Mouse (Mus musculus) urinary bladder, postnatal 0 days (tissue): ENCODE measurements around the gene C2. TPM values are rescaled to one million over a fixed set of nuclear protein-coding genes. Genes with fewer than 3 reads are reported as not detected.

Experiments used
- microRNA-seq: library from miRNA; unstranded; fragments of <30 nt; microRNA quantifications from one replicate; pipeline ENCODE4, GENCODE M21; 2016
- polyA plus RNA-seq: library from polyadenylated mRNA; unstranded; fragments of >200 nt; fragmentation: Nextera tagmentation; extraction: Ambion mirVana; gene quantifications from 2 replicates; pipeline ENCODE4 v1.2.1, GENCODE M21; 2015

Gene C2
- polyA plus RNA-seq = 8.9 and 9.3 TPM in 2 replicates

GRCm38 (mm10) chr17:34898160-34898586, at the start of gene C2, which contains the start of gene Ehmt2:
Gene C2, minus strand, starts transcription at chr17:34898265.
Gene Ehmt2, plus strand, starts transcription at chr17:34898469.

GRCm38 (mm10) chr17:34931061-34931734, 33.1 kb upstream of the C2 start, which contains the start of gene Neu1:
Gene Neu1, plus strand, starts transcription at chr17:34931253.

GRCm38 (mm10) chr17:34913930-34914665, 16.0 kb upstream of the C2 start, which contains the start of gene Slc44a4:
Gene Slc44a4, plus strand, starts transcription at chr17:34914466.

GRCm38 (mm10) chr17:34881683-34882310, 16.3 kb downstream of the C2 start, which contains the start of gene Gm20547:
Gene Gm20547, minus strand, starts transcription at chr17:34882042.

GRCm38 (mm10) chr17:34879336-34879879, 18.7 kb downstream of the C2 start, which contains the start of gene Zbtb12:
Gene Zbtb12, plus strand, starts transcription at chr17:34879483.

GRCm38 (mm10) chr17:34862416-34863081, 35.5 kb downstream of the C2 start, which contains the start of gene Cfb:
Gene Cfb, minus strand, starts transcription at chr17:34862518.

GRCm38 (mm10) chr17:34849722-34850516, 48.1 kb downstream of the C2 start, which contains the start of the genes Skiv2l and Nelfe:
Gene Skiv2l, minus strand, starts transcription at chr17:34850210.
Gene Nelfe, plus strand, starts transcription at chr17:34850391.

GRCm38 (mm10) chr17:34836856-34837221, 61.2 kb downstream of the C2 start, which contains the start of the genes Stk19 and Dxo:
Gene Stk19, minus strand, starts transcription at chr17:34836945.
Gene Dxo, plus strand, starts transcription at chr17:34837019.

Small RNA genes within 50 kb of the gene (microRNA-seq; reads per million reads assigned to microRNA genes)
- gene Mir6970 = not detected
- gene Mir6971 = 2.2 reads per million
- not detected for gene Mir6972

Other genes starting within 250 kb of the C2 start
- 5.9 and 6.1 TPM in 2 replicates for gene Tnxb, start 227.7 kb downstream of the C2 start, polyA plus RNA-seq
- gene C4b, start 154.4 kb downstream of the C2 start, polyA plus RNA-seq = 6.9 and 10.8 TPM in 2 replicates
- not detected in 2 replicates for gene Cyp21a1, start 93.7 kb downstream of the C2 start, polyA plus RNA-seq
- 22.1 and 24.9 TPM in 2 replicates for gene Stk19, start 61.3 kb downstream of the C2 start, polyA plus RNA-seq
- 25.1 and 25.6 TPM in 2 replicates for gene Dxo, start 61.2 kb downstream of the C2 start, polyA plus RNA-seq
- gene Skiv2l, start 48.1 kb downstream of the C2 start, polyA plus RNA-seq = 25.2 and 29.7 TPM in 2 replicates
- 50.7 and 59.0 TPM in 2 replicates for gene Nelfe, start 47.9 kb downstream of the C2 start, polyA plus RNA-seq
- 15.6 and 19.3 TPM in 2 replicates for gene Cfb, start 35.7 kb downstream of the C2 start, polyA plus RNA-seq
- 0.53 and 0.86 TPM in 2 replicates for gene Zbtb12, start 18.8 kb downstream of the C2 start, polyA plus RNA-seq
- not detected in 2 replicates for gene Gm20547, start 16.2 kb downstream of the C2 start, polyA plus RNA-seq
- 25.2 and 27.2 TPM in 2 replicates for gene Ehmt2, start 204 bp upstream of the C2 start, polyA plus RNA-seq
- gene Slc44a4, start 16.2 kb upstream of the C2 start, polyA plus RNA-seq = 2.6 and 3.3 TPM in 2 replicates
- gene Neu1, start 33.0 kb upstream of the C2 start, polyA plus RNA-seq = 23.2 and 28.5 TPM in 2 replicates
- gene Hspa1b, start 61.0 kb upstream of the C2 start, polyA plus RNA-seq = 4.5 and 5.2 TPM in 2 replicates
- gene Gm20481, start 71.6 kb upstream of the C2 start, polyA plus RNA-seq = not detected in 2 replicates
- 36.7 and 39.4 TPM in 2 replicates for gene Hspa1a, start 73.9 kb upstream of the C2 start, polyA plus RNA-seq
- 0.16 and 0.25 TPM in 2 replicates for gene Hspa1l, start 74.4 kb upstream of the C2 start, polyA plus RNA-seq
- gene Lsm2, start 83.6 kb upstream of the C2 start, polyA plus RNA-seq = 82.1 and 83.5 TPM in 2 replicates
- 42.0 and 44.7 TPM in 2 replicates for gene Vars, start 102.7 kb upstream of the C2 start, polyA plus RNA-seq
- 0.19 and 0.24 TPM in 2 replicates for gene Vwa7, start 118.3 kb upstream of the C2 start, polyA plus RNA-seq
- 1.3 and 1.7 TPM in 2 replicates for gene Sapcd1, start 129.8 kb upstream of the C2 start, polyA plus RNA-seq
- gene Msh5, start 148.5 kb upstream of the C2 start, polyA plus RNA-seq = 0.88 and 1.3 TPM in 2 replicates
- gene Clic1, start 151.7 kb upstream of the C2 start, polyA plus RNA-seq = 240 and 276 TPM in 2 replicates
- gene Ddah2, start 160.8 kb upstream of the C2 start, polyA plus RNA-seq = 118 and 126 TPM in 2 replicates
- gene Ly6g6c, start 167.1 kb upstream of the C2 start, polyA plus RNA-seq = 0.45 and 0.58 TPM in 2 replicates
- 0.42 and 1.7 TPM in 2 replicates for gene Mpig6b, start 167.9 kb upstream of the C2 start, polyA plus RNA-seq
- gene Ly6g6e, start 178.6 kb upstream of the C2 start, polyA plus RNA-seq = 8.2 and 8.3 TPM in 2 replicates
- gene Ly6g6d, start 179.8 kb upstream of the C2 start, polyA plus RNA-seq = 1.6 and 2.2 TPM in 2 replicates
- gene Ly6g6f, start 187.3 kb upstream of the C2 start, polyA plus RNA-seq = 0.18 TPM in 1 of 2 replicates, not detected in the other
- gene Abhd16a, start 191.0 kb upstream of the C2 start, polyA plus RNA-seq = 93.1 and 93.2 TPM in 2 replicates
- gene Ly6g5c, start 210.0 kb upstream of the C2 start, polyA plus RNA-seq = not detected in 2 replicates
- gene Ly6g5b, start 217.2 kb upstream of the C2 start, polyA plus RNA-seq = 0.22 and 0.35 TPM in 2 replicates
- gene Gpank1, start 223.2 kb upstream of the C2 start, polyA plus RNA-seq = 9.5 and 11.9 TPM in 2 replicates
- gene Csnk2b, start 223.8 kb upstream of the C2 start, polyA plus RNA-seq = 189 and 201 TPM in 2 replicates
- gene D17H6S53E, start 228.1 kb upstream of the C2 start, polyA plus RNA-seq = 9.9 and 10.8 TPM in 2 replicates
- gene Apom, start 233.8 kb upstream of the C2 start, polyA plus RNA-seq = 0.95 TPM in 1 of 2 replicates, not detected in the other
- 28.9 and 35.6 TPM in 2 replicates for gene Bag6, start 236.9 kb upstream of the C2 start, polyA plus RNA-seq